Mouse (Mus musculus) NIH3T3 (cell line): ENCODE data around the gene Ctss.

ENCODE experiments used
- DNase-seq: peaks from one replicate; pipeline ENCODE4 v3.0.0-alpha.2; 2012; ENCODE audit warnings: low read depth

Ctss gene

GRCm38 (mm10) chr3:95526622-95527211, at the start of gene Ctss:
Gene Ctss, plus strand, starts transcription at chr3:95526786.
- no peak for DNase-seq

GRCm38 (mm10) chr3:95478966-95479365, 47.6 kb upstream of the Ctss start:
- DNase-seq = no peak

DNA sequence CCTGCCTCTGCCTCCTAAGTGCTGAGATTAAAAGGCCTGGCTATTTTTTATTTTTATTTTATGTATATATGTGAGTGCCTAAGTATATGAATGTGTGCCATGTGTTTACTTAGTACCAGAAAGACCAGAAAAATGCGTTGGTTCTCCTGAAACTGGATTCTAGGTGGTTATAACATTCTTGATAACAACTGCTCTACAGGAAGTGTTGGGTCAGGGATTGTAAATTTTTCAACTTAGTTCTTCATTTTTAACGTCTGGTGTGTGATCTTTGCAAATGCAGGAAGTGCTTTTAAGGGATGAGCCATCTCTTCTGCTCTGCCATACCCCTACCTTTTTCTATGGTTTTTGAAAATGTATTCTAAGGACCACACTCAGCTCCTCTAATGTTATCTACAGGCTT, 40.2 kb upstream of the Ctss start:
- DNase-seq = no peak

DNA sequence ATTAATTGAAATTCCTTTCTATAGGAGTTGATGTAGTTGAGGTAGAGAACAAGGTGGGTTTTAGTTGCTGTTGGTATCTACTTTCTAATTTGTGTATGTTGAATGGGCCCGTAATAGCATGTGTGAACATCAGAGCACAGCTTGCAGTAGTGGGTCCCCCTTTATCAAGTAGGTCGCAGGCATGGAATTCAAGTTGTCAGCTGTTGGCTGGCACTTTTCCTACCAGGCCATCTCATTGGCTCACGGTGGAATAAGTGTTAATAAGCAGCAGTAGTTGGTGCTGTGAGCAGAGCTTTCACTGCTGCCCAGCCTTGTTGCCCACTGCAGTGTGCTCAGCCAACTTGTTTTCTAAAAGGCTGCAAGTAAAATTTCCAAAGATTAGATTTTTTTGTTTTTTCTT, 37.9 kb upstream of the Ctss start:
- DNase-seq = no peak

- DNase-seq = no peak
These were observed 36.3 kb upstream of the Ctss start for GRCm38 (mm10) chr3:95490238-95490637.

DNA sequence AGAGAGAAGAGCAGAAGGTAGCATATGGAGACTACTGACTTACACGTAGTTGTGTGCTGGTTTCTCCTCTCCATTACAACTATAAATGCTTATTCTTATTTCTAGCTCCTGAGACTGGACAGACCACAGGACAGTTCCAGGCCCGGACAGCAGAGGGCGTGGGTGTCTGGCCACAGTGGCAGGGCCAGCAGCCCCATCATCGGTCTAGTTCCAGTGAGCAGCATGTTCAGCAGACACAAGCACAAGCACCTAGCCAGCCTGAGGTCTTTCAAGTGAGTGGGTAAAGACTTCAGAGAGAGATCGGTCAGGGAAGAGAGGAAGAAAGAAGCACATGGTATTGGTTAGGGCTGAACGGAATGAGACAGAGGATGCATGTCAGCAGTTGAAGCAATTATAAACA, 32.2 kb upstream of the Ctss start:
- peak; percentile 71 for DNase-seq

DNA sequence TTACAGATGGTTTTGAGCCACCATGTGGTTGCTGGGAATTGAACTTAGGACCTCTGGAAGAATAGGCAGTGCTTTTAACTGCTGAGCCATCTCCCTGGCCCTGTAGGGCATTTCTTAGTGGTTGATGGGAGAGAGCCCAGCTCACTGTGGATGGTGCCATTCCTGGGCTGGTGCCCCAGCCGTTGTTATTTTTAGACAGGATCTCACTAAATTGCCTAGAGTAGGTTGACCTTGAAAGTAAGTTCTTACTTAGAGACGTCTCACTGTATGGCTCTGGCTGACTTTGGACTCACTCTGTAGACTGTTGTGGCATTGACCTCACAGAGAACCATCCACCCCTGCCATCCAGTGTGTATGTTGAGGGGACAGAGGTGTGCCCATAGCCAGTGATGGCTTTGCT, 28.4 kb upstream of the Ctss start:
- no peak for DNase-seq

GRCm38 (mm10) chr3:95499024-95499423, 27.6 kb upstream of the Ctss start, which contains the start of gene Ctsk:
Gene Ctsk, plus strand, starts transcription at chr3:95499256.
- peak; percentile 45 for DNase-seq

- DNase-seq = peak; percentile 58
These were observed 27.0 kb upstream of the Ctss start for GRCm38 (mm10) chr3:95499496-95500140.

GRCm38 (mm10) chr3:95502312-95502711, 24.3 kb upstream of the Ctss start:
- DNase-seq = no peak

DNA sequence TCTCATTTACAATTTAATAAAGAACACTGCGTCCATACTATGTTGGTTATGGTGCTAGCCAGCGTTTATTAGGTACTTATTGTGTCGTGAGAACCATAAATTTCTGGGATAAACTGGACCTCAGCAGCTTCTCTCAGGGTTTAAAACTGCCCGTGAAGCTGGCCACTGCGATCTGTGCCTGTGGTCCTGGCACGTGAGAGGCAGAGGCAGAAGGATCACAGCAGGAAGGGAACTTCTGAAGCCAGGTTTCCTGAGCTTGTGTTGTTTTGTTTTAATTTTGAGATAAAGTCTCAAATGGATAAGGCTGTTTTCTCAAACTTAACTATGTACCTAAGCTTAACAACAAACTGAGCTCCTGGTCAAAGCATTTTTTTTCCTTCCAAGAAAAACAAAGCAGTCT, 17.2 kb upstream of the Ctss start:
- no peak for DNase-seq

- DNase-seq = no peak
These were observed 14.9 kb upstream of the Ctss start for GRCm38 (mm10) chr3:95511611-95512180.

GRCm38 (mm10) chr3:95516614-95517041, 10.0 kb upstream of the Ctss start:
- DNase-seq = no peak

DNA sequence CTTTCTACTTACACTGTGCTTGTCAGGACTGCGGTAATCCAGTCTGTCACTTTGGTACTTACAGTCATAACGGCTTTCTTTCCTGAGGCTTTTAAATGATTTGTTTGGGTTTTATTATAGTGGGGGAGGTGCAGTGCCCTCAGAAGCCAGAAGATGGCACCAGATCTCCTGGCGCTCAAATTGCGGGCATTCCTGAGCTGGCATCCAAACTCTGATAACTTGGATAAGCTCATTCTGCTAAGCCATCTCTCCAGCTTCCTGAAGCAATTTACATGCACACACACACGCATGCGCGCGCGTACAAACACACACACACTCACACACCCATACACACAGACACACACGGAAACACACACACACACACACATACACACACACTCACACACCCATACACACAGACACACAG, 9.1 kb upstream of the Ctss start:
- peak; percentile 89 for DNase-seq

- no peak for DNase-seq
These were observed 7.7 kb upstream of the Ctss start for GRCm38 (mm10) chr3:95518891-95519290.

DNA sequence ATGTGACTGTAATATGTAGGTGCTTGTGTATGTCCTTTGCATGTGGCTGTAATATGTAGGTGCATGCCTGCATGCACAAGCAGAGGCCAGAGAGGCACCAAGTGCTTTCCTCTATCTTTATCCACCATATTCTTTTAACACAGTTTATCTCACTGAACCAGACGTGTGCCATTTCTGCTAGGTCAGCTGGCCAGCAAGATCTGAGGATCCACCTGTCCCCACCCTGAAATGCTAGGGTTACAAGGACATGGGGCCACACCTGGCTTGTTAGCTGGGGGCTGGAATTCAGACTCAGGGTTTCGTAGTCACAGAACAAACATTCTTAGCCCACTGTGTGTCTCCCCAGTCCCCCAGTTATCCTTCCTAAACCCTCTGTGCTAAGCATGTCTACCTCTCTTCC, 7.3 kb upstream of the Ctss start:
- DNase-seq = no peak

DNA sequence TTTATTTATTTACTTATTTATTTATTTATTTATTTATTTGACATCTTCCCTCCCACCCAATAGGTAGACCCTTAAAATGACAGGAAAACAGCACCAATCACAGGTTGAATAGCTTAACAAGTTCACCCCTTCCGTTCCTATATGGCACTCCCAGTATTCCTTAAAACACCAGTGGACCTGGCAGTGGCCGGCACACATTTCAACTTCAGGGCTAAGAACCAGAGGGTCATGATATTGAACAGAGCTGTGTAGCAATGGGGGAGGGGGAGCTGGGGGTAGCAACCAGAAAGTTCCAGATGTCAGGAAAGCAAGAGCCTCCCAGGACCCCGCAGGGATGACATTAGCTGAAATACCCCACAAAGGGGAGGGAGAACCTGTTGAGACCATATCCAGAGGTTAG, 6.5 kb upstream of the Ctss start:
- DNase-seq = no peak

DNA sequence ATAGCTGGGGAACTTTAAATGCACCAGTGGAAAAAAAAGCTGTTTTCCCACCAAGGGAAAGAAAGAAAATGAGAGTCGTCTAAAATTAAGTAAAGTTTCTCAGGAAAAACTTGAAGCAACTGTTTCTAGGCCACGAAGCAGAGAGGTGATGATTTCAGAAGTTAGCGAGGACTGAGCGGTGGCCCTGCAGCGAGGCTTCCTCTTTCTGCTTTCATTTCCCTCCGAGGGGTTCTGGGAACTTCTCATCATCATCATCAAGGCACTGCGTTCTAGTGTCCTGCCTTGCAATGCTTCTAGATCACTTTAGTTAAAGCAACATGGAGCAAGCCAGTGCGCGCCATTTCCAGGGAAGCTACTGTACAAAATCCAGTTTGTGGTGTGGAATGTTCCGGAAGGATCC, 5.4 kb upstream of the Ctss start:
- DNase-seq = no peak

DNA sequence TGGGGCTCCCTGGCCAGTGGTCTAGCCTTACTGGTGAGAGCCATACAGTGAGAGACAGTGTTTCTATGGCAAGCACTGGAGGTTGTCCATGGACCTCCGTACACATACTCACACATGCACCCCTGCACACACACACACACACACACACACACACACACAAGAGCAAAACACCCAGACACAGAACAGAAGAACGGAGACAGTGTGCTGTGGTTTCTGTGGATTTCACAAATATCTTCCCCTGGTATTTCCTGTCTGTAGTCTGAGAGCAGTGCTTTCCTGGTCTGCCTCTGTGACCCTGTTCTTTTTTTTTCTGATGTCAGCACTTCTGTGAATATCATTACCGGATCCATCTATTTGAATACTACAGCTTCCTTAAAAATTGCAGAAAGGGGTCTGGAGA, 2.9 kb upstream of the Ctss start:
- DNase-seq = no peak

DNA sequence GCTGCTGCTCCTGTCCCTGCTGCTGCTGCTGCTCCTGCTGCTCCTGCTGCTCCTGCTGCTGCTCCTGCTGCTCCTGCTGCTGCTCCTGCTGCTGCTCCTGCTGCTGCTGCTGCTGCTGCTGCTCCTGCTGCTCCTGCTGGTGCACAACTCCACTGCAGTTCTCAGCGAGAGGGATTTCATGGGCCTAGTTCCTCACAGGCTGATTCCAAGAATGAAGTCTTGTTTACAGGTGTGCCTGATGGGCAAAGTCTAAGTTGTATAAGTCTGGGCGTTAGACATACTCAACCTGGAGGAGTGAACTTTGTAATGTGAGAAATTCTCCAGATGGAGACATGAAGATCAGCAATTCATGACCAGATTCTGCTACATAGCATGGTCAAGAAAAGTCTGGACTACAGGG, 1.9 kb upstream of the Ctss start:
- no peak for DNase-seq

DNA sequence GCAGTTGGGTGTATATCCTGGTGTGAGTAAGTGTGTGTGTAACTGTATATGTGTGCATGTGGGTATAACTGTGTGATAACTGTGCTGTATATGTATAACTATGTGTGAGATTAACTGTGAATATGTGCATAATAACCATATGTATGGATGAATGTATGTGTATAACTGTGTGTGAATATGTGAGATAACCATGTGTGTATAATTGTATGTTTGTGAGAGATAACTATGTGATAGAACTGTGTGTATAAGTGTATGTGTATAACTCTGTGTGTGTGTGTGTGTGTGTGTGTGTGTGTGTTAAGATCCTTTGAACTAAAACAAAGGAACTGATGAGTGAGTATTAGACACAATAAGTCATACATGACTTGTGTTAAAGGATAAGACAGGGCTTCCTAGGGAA, 475 bp upstream of the Ctss start:
- DNase-seq = no peak

GRCm38 (mm10) chr3:95529814-95530213, 3.2 kb downstream of the Ctss start:
- no peak for DNase-seq

DNA sequence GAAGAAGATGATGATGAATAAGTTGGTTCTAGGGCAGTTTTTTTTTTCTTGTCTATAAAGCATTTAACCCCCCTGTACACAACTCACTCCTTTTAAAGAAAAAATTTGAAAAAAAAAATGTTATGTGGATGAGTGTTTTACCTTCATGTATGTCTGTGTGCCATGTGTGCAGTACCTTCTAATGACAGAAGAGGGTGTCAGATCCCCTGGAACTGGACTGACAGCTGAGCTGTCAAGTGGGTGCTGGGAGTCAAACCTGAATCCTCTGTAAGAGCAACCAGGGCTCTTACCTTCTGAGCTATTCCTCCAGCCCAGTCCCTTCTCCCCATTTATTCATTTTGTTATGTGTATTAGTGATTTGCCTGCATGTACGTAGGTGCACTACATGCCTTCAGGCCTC, 4.4 kb downstream of the Ctss start:
- no peak for DNase-seq

- no peak for DNase-seq
These were observed 6.8 kb downstream of the Ctss start for GRCm38 (mm10) chr3:95533364-95533763.
